Mouse (Mus musculus): ENCODE measurements around the gene Tor3a.
"Not testable (repeated sequence)": the region's sequence is repeated elsewhere in the genome, so short reads cannot be mapped to it uniquely, and the experiment has no call there.

Gene Tor3a

DNA sequence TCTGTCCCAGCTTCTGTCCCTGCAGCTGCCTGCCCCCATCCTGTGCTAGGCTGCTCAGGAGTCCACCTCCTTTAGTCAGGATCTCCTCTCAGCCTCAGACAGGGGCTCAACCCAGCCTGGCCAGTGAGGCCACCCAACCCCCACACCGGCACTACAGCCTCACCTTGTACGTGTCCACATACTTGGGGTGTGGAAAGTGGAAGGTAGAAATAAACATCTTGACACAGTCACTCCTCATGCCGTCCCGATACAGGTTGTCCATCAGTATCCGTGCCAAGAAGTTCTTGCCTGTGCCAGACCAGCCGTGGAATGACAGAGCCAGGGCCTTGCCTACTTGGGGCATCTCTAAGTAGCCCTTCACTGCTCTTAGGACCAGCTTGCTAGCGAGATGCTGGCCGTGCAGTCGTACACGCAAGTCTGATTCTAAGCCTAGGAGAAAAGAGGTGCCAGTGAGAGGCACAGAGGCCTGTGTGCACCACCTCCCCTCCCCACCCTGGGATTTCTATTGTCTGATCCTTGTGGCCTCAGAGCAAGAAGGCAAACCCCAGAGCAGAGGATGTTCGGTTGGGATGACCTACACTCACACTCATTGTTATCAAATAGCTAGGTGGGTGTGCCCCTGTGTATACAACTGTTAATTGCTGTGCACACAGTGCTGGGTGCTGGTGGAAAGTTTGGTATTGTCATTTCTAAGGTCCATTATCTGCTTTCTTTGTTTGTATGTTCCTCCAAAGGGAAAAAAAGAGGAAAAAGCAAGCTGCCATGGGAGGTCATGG lies 4.8 kb downstream of the Tor3a start:
- no peak for DNase-seq

- DNase-seq, result no peak
These were observed 5.6 kb downstream of the Tor3a start for GRCm38 (mm10) chr1:156668602-156669001.

GRCm38 (mm10) chr1:156667141-156667926 lies 6.8 kb downstream of the Tor3a start:
- no peak for DNase-seq

GRCm38 (mm10) chr1:156665777-156666176 lies 8.4 kb downstream of the Tor3a start:
- no peak for DNase-seq

DNA sequence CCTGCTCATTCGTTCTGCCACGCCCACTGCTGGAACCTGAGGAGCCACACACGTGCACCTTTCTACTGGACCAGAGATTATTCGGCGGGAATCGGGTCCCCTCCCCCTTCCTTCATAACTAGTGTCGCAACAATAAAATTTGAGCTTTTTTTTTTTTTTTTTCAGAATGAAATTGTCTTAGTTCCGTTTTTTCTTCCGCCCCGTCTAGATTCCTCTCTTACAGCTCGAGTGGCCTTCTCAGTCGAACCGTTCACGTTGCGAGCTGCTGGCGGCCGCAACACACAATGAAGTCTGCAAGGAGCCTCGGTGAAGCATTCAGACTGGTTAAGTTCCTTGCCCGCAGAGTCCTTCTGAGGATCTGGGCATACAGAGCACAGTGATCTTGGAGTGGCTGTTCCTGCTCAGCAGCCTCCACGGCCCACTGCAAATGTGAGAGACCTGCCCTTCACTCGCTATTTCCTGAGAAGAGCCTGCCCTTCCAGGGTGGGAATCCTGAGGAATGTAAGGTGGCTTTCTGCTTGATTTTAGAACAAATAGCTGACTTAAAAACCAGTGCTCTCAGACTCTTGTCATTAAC lies 13.4 kb downstream of the Tor3a start:
- DNase-seq, result not testable (repeated sequence)

DNA sequence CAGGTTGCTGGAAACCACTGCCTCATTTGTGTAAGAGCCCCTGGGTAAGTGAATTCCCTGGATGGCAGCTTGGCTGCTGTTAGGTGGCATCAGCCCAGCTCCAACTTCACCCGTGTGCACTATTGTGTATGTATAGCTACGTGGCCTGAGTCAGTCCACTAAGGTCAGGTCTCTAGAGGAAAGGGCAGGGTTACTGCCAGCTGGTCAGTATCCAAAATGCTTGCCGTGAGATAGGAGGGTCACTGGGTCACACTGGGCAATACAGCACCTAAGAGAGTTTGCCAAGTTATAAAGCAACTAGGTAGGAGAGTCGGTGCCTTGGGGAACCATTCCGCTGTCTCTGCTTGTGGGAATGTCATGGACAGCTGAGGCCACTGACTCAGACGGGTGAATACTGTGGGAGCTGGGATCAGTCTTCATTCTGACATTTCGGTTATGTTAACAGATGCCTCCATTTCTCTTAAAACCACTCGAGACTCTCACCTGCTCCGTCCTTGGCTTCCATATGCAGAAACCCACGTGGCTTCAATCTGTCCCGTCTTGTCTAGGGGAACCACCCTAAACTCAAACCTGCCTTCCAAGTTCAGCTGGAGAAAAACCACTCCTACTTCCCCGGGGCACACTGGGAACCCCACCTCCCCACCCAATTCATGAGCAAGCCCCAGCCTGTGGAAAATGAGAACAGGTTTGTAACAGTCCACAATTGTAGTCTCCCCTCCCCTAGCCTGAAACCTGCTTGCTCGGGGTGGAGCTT lies 14.1 kb downstream of the Tor3a start:
- DNase-seq, result no peak

- DNase-seq, result no peak
These were observed 15.5 kb downstream of the Tor3a start for GRCm38 (mm10) chr1:156658676-156659075.

- DNase-seq, result no peak
These were observed 16.6 kb downstream of the Tor3a start for GRCm38 (mm10) chr1:156657523-156657922.

DNA sequence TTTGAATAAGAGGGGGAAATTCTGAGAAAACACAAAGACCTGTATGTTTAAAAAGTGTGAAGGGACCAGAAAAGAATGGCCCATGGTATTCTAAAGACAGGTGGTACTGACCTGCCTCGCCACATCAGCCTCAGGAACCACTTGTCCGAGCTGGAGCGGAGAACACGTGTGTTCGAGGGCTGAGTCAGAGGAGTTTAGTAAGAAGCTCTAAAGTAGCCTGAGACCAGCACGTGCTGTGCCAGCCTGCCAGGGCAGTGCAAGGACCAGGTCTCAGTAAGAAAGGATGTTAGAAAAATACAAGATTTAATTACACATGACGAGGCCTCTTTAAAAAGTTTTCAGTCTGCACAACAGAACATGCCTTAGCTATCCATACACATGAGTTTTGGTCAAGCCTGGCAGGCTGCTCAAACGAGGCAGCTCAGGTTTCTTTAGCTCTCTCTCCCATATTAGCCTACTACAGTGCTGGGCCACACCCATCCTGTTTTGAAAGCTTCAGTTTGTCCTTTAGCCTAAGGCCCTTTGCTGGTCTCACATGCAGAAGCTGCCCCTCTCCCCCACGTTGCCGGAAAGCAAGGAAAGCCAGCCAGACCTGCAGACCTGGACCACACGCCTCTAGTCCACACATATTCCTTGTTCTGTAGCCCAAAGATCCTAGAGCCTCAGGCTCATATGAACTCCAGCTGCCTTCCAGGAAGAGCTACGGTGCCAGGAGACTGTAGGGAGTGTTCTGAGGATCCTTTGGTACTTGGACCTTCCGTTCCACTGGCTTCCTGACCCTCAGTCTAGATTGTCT lies 19.2 kb downstream of the Tor3a start:
- DNase-seq, result no peak

DNA sequence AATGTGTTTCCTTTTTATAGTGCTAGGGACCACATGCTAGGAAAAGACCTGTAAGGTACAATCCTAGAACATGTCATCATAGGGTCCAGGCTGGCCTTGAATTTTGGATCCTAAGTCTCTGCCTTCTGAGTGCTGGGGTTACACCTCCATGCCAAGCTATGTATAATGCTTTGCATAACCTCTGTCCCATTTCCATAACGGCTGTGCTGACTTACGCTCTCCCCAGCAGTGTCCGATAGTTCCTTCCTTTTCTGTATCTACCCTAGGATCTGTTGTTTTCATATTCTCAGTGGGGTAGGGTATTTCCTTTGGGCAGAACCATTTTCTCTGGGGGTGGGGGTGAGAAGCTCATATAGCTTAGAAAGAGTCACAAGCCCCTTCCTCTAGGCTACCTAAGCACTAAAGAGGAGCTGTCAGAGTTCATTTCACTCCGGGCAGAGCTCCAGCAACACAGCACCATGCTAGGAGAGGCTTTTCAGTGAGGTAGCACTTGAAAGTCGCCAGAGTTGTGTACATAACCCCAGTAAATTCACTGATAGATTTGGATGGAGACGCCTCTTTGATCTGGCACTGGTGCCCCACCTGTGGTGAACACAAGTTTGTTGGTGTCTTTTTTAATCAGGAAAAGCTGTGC lies 21.9 kb downstream of the Tor3a start:
- no peak for DNase-seq

- no peak for DNase-seq
These were observed 23.5 kb downstream of the Tor3a start for GRCm38 (mm10) chr1:156650631-156651030.

- no peak for DNase-seq
These were observed 25.5 kb downstream of the Tor3a start for GRCm38 (mm10) chr1:156648705-156649104.

- no peak for DNase-seq
These were observed 28.2 kb downstream of the Tor3a start for GRCm38 (mm10) chr1:156645971-156646370.

DNA sequence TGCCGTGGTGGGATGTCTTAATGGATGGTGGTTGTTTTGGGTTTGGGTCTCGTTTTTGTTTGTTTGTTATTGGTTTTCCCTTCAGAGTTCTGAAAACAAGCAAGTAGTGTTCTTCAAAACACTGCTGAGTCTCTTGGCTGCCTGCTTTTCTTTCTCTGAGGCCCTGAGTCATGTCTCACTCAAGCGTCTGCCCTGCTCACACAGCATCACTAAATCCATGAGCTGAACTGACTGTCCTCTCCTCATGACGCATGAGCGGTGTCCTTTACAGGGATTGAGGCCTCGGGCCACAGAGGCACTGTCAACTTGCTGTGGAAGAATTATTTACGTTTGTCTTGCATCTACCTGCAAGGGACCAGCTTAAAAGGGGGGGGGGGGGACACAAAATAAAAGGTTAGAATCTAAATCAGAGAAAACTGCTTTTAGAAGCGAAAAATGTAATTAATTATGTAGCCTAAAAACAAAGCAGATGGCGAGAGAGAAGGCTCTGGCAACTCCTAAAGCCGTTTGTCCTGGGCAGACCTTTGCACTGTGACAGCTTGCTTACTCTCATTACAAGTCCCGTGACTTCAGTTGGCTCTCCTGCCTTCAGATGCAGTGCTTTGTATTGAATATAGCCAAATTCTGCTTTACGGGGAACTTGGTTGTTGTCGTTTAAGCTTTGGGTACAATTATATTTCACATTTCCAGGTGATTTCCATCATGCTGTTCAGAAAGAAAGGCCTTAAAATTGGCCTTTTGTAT lies 29.2 kb downstream of the Tor3a start:
- DNase-seq, result no peak

GRCm38 (mm10) chr1:156644061-156644460 lies 30.1 kb downstream of the Tor3a start:
- no peak for DNase-seq

DNA sequence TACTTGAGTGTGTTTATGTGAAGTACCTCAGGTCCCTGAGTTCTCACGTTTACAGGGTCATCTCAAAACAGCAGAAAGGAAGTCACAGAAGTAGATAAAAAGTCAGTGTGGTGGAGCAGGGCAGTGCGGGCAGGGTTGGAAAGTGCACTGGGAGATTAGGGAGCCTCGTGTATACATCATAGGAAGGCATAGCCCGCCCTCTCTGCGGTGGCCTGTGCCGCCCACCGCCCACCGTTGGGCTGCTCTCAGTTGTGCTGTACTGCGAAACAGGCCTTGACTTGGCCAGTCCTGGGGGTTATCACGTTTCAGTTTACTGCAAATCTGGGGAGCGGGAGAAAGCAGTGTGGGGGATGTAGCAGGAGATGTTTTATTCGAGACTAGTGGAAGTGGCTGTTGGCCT lies 31.3 kb downstream of the Tor3a start:
- no peak for DNase-seq

GRCm38 (mm10) chr1:156641808-156642207 lies 32.3 kb downstream of the Tor3a start:
- no peak for DNase-seq

DNA sequence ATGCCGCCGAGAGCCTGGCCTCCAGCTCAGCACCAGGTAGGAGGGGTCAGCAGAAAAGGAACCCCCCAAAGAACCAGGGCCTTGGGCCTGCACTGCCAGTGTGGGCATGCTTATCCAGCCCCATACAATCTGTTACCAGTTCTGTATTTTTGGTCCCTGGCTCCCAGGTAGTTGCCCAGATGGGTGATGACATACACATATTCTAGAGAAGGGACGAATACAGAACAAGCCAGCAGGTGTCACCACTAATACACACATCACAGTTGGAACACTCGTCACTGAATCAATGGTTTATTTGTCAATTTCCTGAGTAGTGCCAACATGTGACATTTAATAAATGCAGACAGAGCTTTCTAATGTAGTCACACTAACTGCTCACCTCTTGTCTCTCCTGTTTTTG lies 33.6 kb downstream of the Tor3a start:
- DNase-seq, result no peak

DNA sequence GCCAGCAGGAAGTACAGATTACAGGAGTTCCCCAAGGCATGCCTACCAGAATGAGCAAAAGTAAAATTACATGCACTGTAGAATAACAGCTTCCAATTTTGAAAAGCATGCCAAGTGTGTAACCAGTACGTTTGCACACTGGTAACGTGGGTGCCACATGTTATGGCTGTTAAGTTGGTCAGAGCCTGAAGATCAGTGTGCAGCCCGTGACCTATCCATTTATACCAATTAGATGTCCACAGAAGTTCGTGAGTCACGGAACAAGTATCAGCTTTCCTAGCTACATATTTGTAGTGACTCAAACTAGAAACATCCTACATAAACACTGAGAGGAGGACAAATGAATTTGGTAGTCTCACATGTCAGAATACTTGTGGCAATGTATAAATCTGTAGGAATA lies 34.7 kb downstream of the Tor3a start:
- DNase-seq, result no peak

GRCm38 (mm10) chr1:156635148-156635547 lies 39.0 kb downstream of the Tor3a start:
- DNase-seq, result no peak

DNA sequence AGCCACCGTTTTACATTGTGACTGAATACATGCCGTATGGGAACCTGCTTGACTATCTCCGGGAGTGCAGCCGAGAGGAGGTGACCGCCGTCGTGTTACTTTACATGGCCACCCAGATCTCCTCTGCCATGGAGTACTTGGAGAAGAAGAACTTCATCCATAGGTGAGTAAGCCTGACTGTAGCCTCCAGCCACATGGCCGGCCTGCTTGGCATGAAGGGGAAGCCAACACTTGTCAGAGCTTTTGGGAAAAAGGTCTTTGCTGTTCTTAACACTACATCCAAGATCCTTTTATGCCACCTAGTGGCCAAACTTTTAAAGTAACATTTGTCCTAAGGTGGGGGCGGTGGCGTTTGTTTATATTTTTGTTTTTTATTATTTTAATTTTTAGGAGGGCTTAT lies 41.1 kb downstream of the Tor3a start:
- peak; percentile 41 to 54 for DNase-seq

Data from B cell, adult 2 months (primary cell).